Mouse (Mus musculus) hindbrain, embryonic 11.5 days (tissue): Measurements from ENCODE around the gene Fam69a. TPM values are rescaled to one million over a fixed set of nuclear protein-coding genes. Genes with fewer than 3 reads are reported as not detected.
"Not testable (repeated sequence)": the region's sequence is repeated elsewhere in the genome, so short reads cannot be mapped to it uniquely, and the experiment has no call there.

Experiments used
- ATAC-seq: fragments of 200-750 bp; cut with Nextera tagmentation; 2 replicates; pipeline ENCODE4 v1.8.0; 2017; ENCODE audit warnings: mild to moderate bottlenecking, moderate TSS enrichment, moderate library complexity; ENCODE audit not compliant: low FRiP score
- DNase-seq: peaks from one replicate; pipeline ENCODE4 v3.0.0-alpha.2; 2015; ENCODE audit warnings: low spot score
- H3K27ac ChIP-seq: fragments of 300-500 bp; sonication (generic); 2 replicates; pipeline ENCODE4 v1.5.1; 2014; ENCODE audit warnings: mild to moderate bottlenecking, low read depth, low read length
- H3K27me3 ChIP-seq: fragments of 300-500 bp; sonication (generic); 2 replicates; pipeline ENCODE4 v1.6.1; 2014; ENCODE audit warnings: mild to moderate bottlenecking, low read length, moderate library complexity, mixed read lengths; ENCODE audit not compliant: control insufficient read depth, insufficient read depth
- H3K36me3 ChIP-seq: fragments of 300-500 bp; sonication (generic); 2 replicates; pipeline ENCODE4 v1.6.1; 2014; ENCODE audit warnings: mild to moderate bottlenecking, low read length, moderate library complexity, mixed read lengths; ENCODE audit not compliant: control insufficient read depth, insufficient read depth
- H3K4me1 ChIP-seq: fragments of 300-500 bp; sonication (generic); replicated peaks from 2 replicates; pipeline ENCODE4 v1.6.1; 2014; ENCODE audit warnings: low read length, mixed read lengths; ENCODE audit not compliant: control insufficient read depth, insufficient read depth
- H3K4me2 ChIP-seq: fragments of 300-500 bp; sonication (generic); replicated peaks from 2 replicates; pipeline ENCODE4 v1.6.1; 2014; ENCODE audit warnings: mild to moderate bottlenecking, low read depth, low read length
- H3K4me3 ChIP-seq: fragments of 300-500 bp; sonication (generic); 2 replicates; pipeline ENCODE4 v1.5.1; 2014; ENCODE audit warnings: low read depth, low read length
- H3K9ac ChIP-seq: fragments of 300-500 bp; sonication (generic); 2 replicates; pipeline ENCODE4 v1.6.1; 2014; ENCODE audit warnings: low read depth, low read length
- H3K9me3 ChIP-seq: fragments of 300-500 bp; sonication (generic); 2 replicates; pipeline ENCODE4 v1.6.1; 2016; ENCODE audit warnings: low read length; ENCODE audit not compliant: control insufficient read depth
- WGBS: fragments of 180-500 bp; shearing (Covaris S2); extraction: QIAGEN DNeasy Blood & Tissue Kit; methylation state at CpG from one replicate; pipeline ENCODE4 v1.1.7; 2014; 5-methylcytosine and 5-hydroxymethylcytosine counted together
- polyA plus RNA-seq: library from polyadenylated mRNA; unstranded; fragments of >200 nt; fragmentation: Nextera tagmentation; extraction: Ambion mirVana; gene quantifications from 2 replicates; pipeline ENCODE4 v1.2.1, GENCODE M21; 2014

The Fam69a gene
- polyA plus RNA-seq, 1 experiment from 2014 or later: 24.8 TPM

GRCm38 (mm10) chr5:107973310-107973709, 13.6 kb downstream of the Fam69a start:
- 73% methylated on average over 2 of the region's 2 CpGs for WGBS
- ATAC-seq (no peak), DNase-seq (peak; percentile 8)

DNA sequence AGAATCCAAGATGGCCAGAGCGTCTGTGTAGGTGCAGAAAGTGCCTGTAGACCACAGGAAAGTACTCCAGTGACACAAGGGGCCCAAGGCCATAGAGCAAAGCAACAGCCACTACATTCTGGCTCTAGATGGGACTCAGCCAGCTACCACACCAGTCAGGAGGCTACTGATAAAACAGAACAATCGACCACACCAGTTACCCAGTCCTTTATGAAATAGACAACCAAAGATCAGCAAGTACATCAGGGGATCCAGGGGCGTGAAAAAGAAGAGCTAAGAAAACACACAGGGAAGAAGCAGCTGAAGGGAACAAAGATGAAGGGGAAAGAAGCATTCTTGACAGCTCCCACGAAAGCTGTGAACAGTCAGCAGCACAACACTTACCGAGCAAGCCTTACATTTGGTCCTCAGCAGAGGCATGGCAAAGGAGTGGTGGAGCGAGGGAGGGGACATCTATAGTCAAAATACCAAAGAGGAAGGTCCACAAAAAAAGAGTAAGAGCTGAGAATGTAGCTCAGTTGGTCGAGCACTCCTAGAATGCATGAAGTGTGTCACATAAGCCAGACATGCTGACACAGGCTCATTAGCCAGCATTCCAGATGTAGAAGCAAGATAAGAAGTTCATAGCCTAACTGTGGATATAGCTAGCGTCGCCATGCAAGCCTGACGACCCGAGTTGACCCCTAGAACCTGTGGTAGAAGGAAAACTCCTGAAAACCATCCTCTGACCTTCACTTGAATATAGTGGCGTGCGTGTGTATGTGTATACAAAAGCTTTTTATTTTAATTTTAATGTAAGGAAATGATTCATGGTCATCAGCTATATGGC, 14.2 kb downstream of the Fam69a start:
- Histone ChIP-seq H3K4me1 (no peaks in the 10 kb centered on the region), H3K9ac (no peak overlapping the region), H3K27me3 (no peaks in the 10 kb centered on the region), H3K27ac (no peak overlapping the region), H3K36me3 (no peaks in the 10 kb centered on the region), H3K4me2 (no peak overlapping the region), H3K9me3 (no peaks in the 10 kb centered on the region), H3K4me3 (no peak overlapping the region)
- ATAC-seq: no peak
- no peak for DNase-seq
- WGBS: 79% methylated on average over 13 of the region's 13 CpGs

More at GRCm38 (mm10) chr5:107973310-107973709, 13.6 kb downstream of the Fam69a start:
- H3K9me3 ChIP-seq: no peaks in the 10 kb centered on the region
- H3K4me3 ChIP-seq: no peak overlapping the region
- H3K36me3 ChIP-seq: no peaks in the 10 kb centered on the region
- H3K27me3 ChIP-seq: no peaks in the 10 kb centered on the region
- no peak overlapping the region for H3K9ac ChIP-seq
- no peak overlapping the region for H3K4me2 ChIP-seq
- no peaks in the 10 kb centered on the region for H3K4me1 ChIP-seq
- H3K27ac ChIP-seq: no peak overlapping the region

GRCm38 (mm10) chr5:107971069-107971468, 15.8 kb downstream of the Fam69a start:
- DNase-seq: no peak

DNA sequence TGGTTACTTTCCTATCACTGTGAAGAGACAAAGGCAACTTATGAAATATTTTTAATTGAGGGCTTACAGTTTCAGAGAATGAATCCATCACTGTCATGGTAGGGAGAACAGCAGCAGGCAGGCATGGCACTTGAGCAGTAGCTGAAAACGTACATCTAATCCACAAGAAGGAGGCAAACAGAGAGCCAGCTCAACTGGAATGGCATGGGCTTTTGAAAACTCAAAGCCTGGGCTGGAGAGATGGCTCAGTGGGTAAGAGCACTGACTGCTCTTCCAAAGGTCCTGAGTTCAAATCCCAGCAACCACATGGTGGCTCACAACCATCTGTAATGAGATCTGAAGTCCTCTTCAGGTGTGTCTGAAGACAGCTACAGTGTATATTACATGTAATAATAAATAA, 17.1 kb downstream of the Fam69a start:
- H3K4me3 ChIP-seq, H3K36me3 ChIP-seq, H3K4me2 ChIP-seq, DNase-seq, H3K27ac ChIP-seq, H3K9me3 ChIP-seq, H3K27me3 ChIP-seq, H3K9ac ChIP-seq, ATAC-seq, H3K4me1 ChIP-seq: not testable (repeated sequence)
- WGBS: 84% methylated on average over 1 of the region's 1 CpGs

More at GRCm38 (mm10) chr5:107971069-107971468, 15.8 kb downstream of the Fam69a start:
- Histone ChIP-seq H3K4me2 (no peak overlapping the region), H3K9me3 (no peaks in the 10 kb centered on the region), H3K36me3 (no peaks in the 10 kb centered on the region), H3K9ac (no peak overlapping the region), H3K4me3 (no peak overlapping the region), H3K27me3 (no peaks in the 10 kb centered on the region), H3K4me1 (no peaks in the 10 kb centered on the region), H3K27ac (no peak overlapping the region)
- ATAC-seq: no peak
- 94% methylated on average over 4 of the region's 4 CpGs for WGBS

GRCm38 (mm10) chr5:107968079-107968478, 18.8 kb downstream of the Fam69a start:
- DNase-seq (no peak), ATAC-seq (no peak)
- H3K27me3 ChIP-seq: no peaks in the 10 kb centered on the region
- no peak overlapping the region for H3K4me2 ChIP-seq
- no peaks in the 10 kb centered on the region for H3K4me1 ChIP-seq
- 95% methylated on average over 3 of the region's 3 CpGs for WGBS
- no peak overlapping the region for H3K9ac ChIP-seq
- no peaks in the 10 kb centered on the region for H3K36me3 ChIP-seq
- H3K27ac ChIP-seq: no peak overlapping the region
- H3K4me3 ChIP-seq: no peak overlapping the region
- no peaks in the 10 kb centered on the region for H3K9me3 ChIP-seq

GRCm38 (mm10) chr5:107966841-107967457, 19.9 kb downstream of the Fam69a start:
- no peaks in the 10 kb centered on the region for H3K27me3 ChIP-seq
- H3K4me1 ChIP-seq: no peaks in the 10 kb centered on the region
- H3K36me3 ChIP-seq: no peaks in the 10 kb centered on the region
- 79% methylated on average over 4 of the region's 4 CpGs for WGBS
- H3K4me2 ChIP-seq: no peak overlapping the region
- H3K4me3 ChIP-seq: no peak overlapping the region
- no peak overlapping the region for H3K27ac ChIP-seq
- no peak overlapping the region for H3K9ac ChIP-seq
- no peaks in the 10 kb centered on the region for H3K9me3 ChIP-seq
- ATAC-seq: no peak
- no peak for DNase-seq

GRCm38 (mm10) chr5:107966156-107966555, 20.7 kb downstream of the Fam69a start:
- Histone ChIP-seq H3K36me3 (no peaks in the 10 kb centered on the region), H3K9me3 (no peaks in the 10 kb centered on the region), H3K4me2 (no peak overlapping the region), H3K9ac (no peak overlapping the region), H3K4me3 (no peak overlapping the region), H3K4me1 (no peaks in the 10 kb centered on the region), H3K27ac (no peak overlapping the region), H3K27me3 (no peaks in the 10 kb centered on the region)
- 79% methylated on average over 3 of the region's 3 CpGs for WGBS
- ATAC-seq (no peak), DNase-seq (no peak)

DNA sequence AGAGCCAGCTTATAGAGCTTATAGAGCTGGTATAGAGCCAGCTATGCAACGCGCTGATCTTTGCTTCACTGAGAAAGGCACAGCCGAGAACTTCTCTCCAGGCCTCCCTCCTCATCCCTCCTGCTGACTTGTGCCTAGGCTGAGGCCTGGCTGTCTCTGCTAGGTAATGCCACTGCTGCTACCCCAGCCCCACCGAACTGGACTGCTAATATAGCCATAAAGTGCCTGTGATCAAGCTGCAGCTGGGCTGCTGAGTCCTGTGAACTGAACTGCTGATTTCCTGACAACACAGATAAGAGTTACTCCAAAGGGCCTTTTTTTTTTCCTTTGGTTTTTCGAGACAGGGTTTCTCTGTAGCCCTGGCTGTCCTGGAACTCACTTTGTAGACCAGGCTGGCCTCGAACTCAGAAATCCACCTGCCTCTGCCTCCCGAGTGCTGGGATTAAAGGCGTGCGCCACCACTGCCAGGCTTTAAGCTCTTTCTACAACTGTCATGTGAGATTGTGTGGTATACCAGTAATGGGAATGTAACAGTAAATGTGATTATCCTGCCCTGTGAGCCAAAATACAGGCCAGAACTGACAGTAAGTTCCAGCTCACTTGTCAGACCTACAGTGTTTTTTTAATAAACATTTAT, 21.4 kb downstream of the Fam69a start:
- Histone ChIP-seq H3K9ac (no peak overlapping the region), H3K36me3 (no peaks in the 10 kb centered on the region), H3K4me3 (no peak overlapping the region), H3K27ac (no peak overlapping the region), H3K27me3 (no peaks in the 10 kb centered on the region), H3K4me1 (no peaks in the 10 kb centered on the region), H3K9me3 (no peaks in the 10 kb centered on the region), H3K4me2 (no peak overlapping the region)
- ATAC-seq (no peak), DNase-seq (no peak)
- 89% methylated on average over 9 of the region's 9 CpGs for WGBS
